Mouse (Mus musculus) spleen, adult 2 months (tissue): ENCODE results near the gene Txlna. TPM values are rescaled to one million over a fixed set of nuclear protein-coding genes. Genes with fewer than 3 reads are reported as not detected.

ENCODE experiments used
- DNase-seq, 2 experiments: peaks; one replicate each; pipeline versions ENCODE4 v3.0.0 to v3.0.0-alpha.2; 2012 to 2021; ENCODE audit warnings: low spot score in 2 of 2, low read depth in 1 of 2
- H3K27ac ChIP-seq: fragments of 200-500 bp; 2 replicates; pipeline ENCODE4 v1.5.1; 2012; ENCODE audit warnings: low read length, inconsistent platforms; ENCODE audit not compliant: insufficient read depth
- H3K27me3 ChIP-seq: fragments of 200-500 bp; 2 replicates; pipeline ENCODE4 v1.6.1; 2012; ENCODE audit warnings: mild to moderate bottlenecking, moderate library complexity, low read length, inconsistent platforms; ENCODE audit not compliant: control insufficient read depth, insufficient read depth
- H3K36me3 ChIP-seq: fragments of 200-500 bp; 2 replicates; pipeline ENCODE4 v1.6.1; 2012; ENCODE audit warnings: mild to moderate bottlenecking, low read length, inconsistent platforms; ENCODE audit not compliant: control insufficient read depth, insufficient read depth
- H3K4me1 ChIP-seq: fragments of 200-500 bp; 2 replicates; pipeline ENCODE4 v1.6.1; 2011; ENCODE audit warnings: inconsistent platforms; ENCODE audit not compliant: control insufficient read depth, insufficient read depth, insufficient read length
- H3K4me3 ChIP-seq: fragments of 200-500 bp; 2 replicates; pipeline ENCODE4 v1.5.1; 2011; ENCODE audit warnings: mild to moderate bottlenecking, inconsistent platforms; ENCODE audit not compliant: insufficient read depth, insufficient read length; ENCODE audit errors: extremely low read depth
- CTCF ChIP-seq: fragments of 200-500 bp; IDR thresholded peaks from 2 replicates; pipeline ENCODE4 v1.5.1; 2011; ENCODE audit warnings: mild to moderate bottlenecking, inconsistent platforms; ENCODE audit not compliant: insufficient read depth, insufficient read length, insufficient replicate concordance; ENCODE audit errors: extremely low read depth
- POLR2A ChIP-seq: fragments of 200-500 bp; IDR thresholded peaks from 2 replicates; pipeline ENCODE4 v1.6.1; 2011; ENCODE audit warnings: low read depth, low read length, inconsistent platforms
- WGBS: fragments of 180-500 bp; shearing (Covaris S2); methylation state at CpG from one replicate; pipeline ENCODE4 v1.1.7; 2018; 5-methylcytosine and 5-hydroxymethylcytosine counted together
- polyA plus RNA-seq: library from polyadenylated mRNA; depleted of rRNA; stranded (reverse); fragments of >200 nt; gene quantifications from 2 replicates; pipeline ENCODE4 v1.2.3, GENCODE M21; 2012

The Txlna gene
- polyA plus RNA-seq, 1 experiment, result 20.1 TPM

DNA sequence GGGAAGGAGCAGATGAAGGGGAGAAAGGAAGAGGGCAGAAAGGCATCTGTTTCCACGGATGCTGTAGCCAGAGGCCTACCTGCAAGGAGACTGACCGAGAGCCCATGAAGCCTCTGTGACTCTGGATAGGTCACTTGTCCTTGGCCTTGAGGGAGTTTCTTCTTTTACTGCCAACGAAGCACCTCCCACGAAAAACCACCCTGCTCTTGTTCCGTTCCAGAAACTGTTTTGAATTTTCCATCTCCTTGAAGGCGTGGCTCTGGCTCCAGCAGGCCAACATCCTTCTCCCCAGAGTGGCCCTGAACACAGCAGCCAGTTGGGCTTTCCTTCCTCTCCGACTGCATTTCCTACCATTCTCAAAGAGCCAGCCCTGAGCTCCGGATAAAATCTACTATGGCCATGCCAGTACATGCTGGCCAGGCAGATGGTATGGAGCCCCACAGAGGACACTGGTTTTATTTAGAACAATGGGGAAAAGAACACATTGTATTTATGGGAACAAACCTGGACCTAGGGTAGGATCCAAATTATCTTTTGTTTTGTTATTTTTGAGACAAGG lies 19.5 kb downstream of the Txlna start:
- no peaks in the 10 kb centered on the region for H3K27me3 ChIP-seq
- WGBS, result 69% methylated on average over 8 of the region's 8 CpGs
- H3K4me3 ChIP-seq, result peak overlapping the region; percentile 15; the same call in 1 of the 2 replicates
- no peaks in the 10 kb centered on the region; the same call in 1 of the 2 replicates for H3K36me3 ChIP-seq
- no peak for TF ChIP-seq POLR2A
- TF ChIP-seq CTCF, result no peak
- H3K4me1 ChIP-seq, result peaks cover 12% of the 10 kb centered on the region; the same call in 1 of the 2 replicates
- peak overlapping the region; percentile 37 for H3K27ac ChIP-seq
- DNase-seq, result no peak

DNA sequence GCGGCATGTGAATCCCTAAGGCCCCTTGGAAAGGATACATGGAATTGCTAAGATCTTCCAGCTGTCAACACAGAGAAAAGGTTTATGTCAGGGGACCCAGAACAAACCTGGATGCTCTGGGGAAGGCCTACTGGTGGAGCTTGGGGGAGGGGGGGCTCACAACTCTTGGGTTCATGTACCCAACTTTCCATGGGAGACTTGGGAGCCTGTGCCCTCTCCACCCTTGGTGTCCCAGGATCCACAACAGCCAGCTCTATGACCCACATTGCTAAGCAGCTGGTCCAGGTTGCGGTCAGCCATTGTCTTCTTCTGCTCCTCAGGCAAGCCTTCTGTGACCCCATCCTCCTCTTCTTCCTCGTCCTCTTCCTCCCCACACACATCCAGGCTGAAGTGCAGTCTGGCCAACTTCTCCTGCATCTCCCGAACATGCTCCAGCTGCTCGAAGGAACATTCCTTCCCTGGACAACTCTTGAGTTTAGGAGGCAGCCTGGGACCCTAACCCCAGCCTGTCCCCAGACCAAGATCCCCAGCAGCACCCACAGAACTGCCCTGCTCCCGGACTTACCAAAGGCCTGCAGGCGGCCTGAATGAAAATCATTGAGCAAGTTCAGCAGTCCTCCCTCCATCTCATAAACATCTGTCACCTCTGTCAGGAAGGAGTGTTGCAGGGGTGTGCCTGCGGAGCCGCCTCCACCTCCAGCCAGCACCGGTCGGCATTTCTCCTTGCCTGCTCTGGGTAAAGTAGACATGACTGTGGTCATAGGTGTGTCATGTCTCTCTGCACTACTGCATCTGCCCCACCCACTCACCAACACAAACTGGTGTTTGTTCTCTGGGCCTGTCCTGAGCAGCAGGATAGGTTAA lies 20.2 kb downstream of the Txlna start:
- H3K4me3 ChIP-seq, result peak overlapping the region; percentile 15; the same call in 1 of the 2 replicates
- peaks cover 12% of the 10 kb centered on the region; the same call in 1 of the 2 replicates for H3K4me1 ChIP-seq
- no peak for DNase-seq
- H3K36me3 ChIP-seq, result no peaks in the 10 kb centered on the region; the same call in 1 of the 2 replicates
- no peak for TF ChIP-seq CTCF
- TF ChIP-seq POLR2A, result no peak
- peak overlapping the region; percentile 37 for H3K27ac ChIP-seq
- whole genome bisulfite sequencing, result 91% methylated on average over 11 of the region's 11 CpGs
- H3K27me3 ChIP-seq, result no peaks in the 10 kb centered on the region

DNA sequence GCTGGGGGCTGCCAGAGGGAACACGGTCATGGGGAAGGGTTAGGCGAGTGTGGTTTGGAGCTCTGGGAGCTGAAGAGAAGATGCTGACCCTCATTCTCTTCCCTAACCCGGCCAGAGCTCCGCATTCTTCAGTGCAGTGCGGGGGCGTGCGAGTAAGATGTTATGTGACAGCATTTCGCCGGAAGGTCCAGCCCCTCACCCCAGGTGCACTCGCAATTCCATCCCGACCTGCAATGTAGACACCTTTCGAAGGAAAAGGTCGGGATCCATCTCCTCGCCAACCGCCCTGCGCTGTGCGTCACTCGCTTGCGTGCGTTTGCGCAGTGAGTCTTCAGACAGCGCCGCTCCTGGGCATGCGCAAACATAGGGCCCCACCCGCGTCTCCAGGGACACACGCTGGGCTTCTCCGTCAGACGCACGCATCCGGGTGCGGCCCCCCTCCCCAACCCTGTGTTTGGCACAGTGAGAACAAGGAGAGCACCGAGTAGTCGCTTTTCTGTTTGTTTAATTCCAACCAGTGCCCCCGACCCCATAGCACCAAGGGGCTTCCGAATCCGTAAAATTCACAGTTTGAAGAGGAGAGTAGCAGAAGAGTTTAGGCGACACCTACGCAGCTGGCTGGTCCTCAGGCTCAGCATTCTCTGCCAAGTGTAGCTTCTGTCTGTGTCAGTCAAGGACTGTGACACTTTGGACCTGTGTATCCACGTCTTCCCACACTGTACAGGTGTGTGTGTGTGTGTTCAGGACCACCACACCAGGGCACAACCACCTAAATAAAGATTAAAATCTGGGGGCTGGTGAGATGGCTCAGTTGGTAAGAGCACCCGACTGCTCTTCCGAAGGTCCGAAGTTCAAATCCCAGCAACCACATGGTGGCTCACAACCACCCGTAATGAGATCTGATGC lies 21.8 kb downstream of the Txlna start, which contains the start of gene Iqcc:
TSS of gene Iqcc (minus strand) at position 314 of the 906 bp plus-strand sequence.
- H3K4me3 ChIP-seq, result peak within 1 kb of the TSS; percentile 86
- peak within 1 kb of the TSS; percentile 79 for H3K27ac ChIP-seq
- H3K36me3 ChIP-seq, result no peaks in the 10 kb centered on the region; the same call in 1 of the 2 replicates
- peak; percentile 88 to 97 for DNase-seq
- peaks cover 8% of the 10 kb centered on the region; the same call in 1 of the 2 replicates for H3K4me1 ChIP-seq
- H3K27me3 ChIP-seq, result no peaks in the 10 kb centered on the region
- no peak for TF ChIP-seq CTCF
- TF ChIP-seq POLR2A, result peak; percentile 92
- WGBS, result 5% methylated on average over 44 of the region's 44 CpGs

DNA sequence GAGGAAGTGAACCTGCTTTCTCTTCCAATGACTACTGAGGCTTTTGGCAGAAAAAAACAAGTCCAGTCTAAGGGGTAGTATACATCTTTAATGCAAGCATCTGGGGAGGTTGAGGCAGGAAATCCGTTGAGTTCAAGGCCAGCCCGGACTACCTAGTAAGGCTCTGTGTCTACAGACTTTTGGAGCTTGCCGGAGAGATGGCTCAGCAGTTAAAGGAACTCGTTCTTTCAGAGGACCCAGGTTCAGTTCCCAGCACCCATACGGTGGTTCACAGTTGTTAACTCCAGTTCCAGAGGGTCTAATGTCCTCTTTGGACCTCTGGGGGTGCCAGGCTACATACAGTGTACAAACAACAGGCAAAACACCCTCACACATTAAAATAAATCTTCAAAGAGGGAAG lies 22.8 kb downstream of the Txlna start:
- Histone ChIP-seq H3K36me3 (no peaks in the 10 kb centered on the region; the same call in 1 of the 2 replicates), H3K27ac (no peak overlapping the region), H3K4me1 (peaks cover 6% of the 10 kb centered on the region; the same call in 1 of the 2 replicates), H3K4me3 (no peak overlapping the region), H3K27me3 (no peaks in the 10 kb centered on the region)
- TF ChIP-seq POLR2A (no peak), CTCF (no peak)
- no peak for DNase-seq
- WGBS, result 94% methylated on average over 5 of the region's 5 CpGs

DNA sequence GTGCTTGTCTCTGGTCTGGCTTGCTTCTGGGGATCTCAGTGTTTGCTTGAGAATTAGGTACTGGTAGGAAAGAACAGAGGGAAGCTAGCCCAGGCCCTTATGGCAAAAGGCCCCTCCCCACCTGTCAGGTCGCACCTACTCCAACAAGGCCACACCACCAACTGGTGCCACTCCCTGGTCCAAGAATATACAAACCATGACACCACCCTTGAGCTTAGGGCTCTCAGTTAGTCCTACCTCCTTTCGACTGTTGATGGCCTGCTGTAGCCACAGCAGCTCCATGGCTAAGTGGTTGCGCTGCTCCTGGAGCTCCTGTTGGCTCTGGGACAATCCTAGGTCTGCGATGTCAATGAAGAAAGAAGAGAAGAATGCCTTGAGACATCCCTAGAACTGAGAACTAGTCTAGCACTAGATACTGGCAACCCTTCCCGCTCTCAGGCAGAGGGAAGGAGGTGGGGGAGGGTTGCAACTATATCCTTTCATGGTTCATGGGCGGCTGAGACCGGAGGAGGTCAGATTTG lies 23.7 kb downstream of the Txlna start:
- no peaks in the 10 kb centered on the region; the same call in 1 of the 2 replicates for H3K36me3 ChIP-seq
- H3K4me3 ChIP-seq, result no peak overlapping the region
- H3K27me3 ChIP-seq, result no peaks in the 10 kb centered on the region
- TF ChIP-seq CTCF (no peak), POLR2A (no peak)
- peaks cover 2% of the 10 kb centered on the region; the same call in 1 of the 2 replicates for H3K4me1 ChIP-seq
- H3K27ac ChIP-seq, result no peak overlapping the region
- WGBS, result 97% methylated on average over 7 of the region's 7 CpGs
- no peak for DNase-seq

DNA sequence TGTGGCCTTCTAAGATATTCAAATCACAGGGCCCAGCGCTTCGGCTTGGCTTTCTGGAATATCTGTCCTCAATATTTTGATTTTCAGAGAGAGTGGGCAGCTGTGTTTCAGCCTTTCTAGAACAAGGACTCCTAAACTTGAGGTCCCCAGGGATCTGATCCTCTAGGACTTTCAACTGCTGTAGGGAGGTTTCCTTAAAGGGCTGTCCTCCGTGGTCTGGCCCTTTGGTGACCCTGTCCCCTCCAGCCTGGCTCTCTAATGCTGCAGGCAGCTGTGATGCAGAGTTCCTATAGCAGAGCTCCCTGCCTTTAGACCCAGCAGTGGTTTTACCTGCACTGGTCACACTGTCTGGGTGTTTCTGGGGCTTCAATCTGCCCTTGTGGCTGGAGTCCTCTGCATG lies 24.2 kb downstream of the Txlna start:
- TF ChIP-seq CTCF (no peak), POLR2A (no peak)
- H3K4me3 ChIP-seq, result no peak overlapping the region
- DNase-seq, result no peak
- H3K36me3 ChIP-seq, result no peaks in the 10 kb centered on the region; the same call in 1 of the 2 replicates
- WGBS, result 94% methylated on average over 3 of the region's 3 CpGs
- H3K27ac ChIP-seq, result no peak overlapping the region
- peaks cover 2% of the 10 kb centered on the region; the same call in 1 of the 2 replicates for H3K4me1 ChIP-seq
- H3K27me3 ChIP-seq, result no peaks in the 10 kb centered on the region
